Mouse (Mus musculus) testis, adult 2 months (tissue): Measurements from ENCODE around the gene Usf1.

Experiments used
- CTCF ChIP-seq: fragments of 200-500 bp; IDR thresholded peaks from 2 replicates; pipeline ENCODE4 v1.5.1; 2012; ENCODE audit warnings: low read depth, mild to moderate bottlenecking, inconsistent platforms, low read length, moderate library complexity; ENCODE audit not compliant: control insufficient read depth, insufficient read depth, insufficient replicate concordance
- POLR2A ChIP-seq: fragments of 200-500 bp; IDR thresholded peaks from 2 replicates; pipeline ENCODE4 v1.6.1; 2012; ENCODE audit warnings: low read depth, mild to moderate bottlenecking, inconsistent platforms, low read length, moderate library complexity; ENCODE audit not compliant: control insufficient read depth

- TF ChIP-seq CTCF = no peak; the same call in 1 of the 2 replicates
- no peak for TF ChIP-seq POLR2A
These were observed 25.9 kb upstream of the Usf1 start for GRCm38 (mm10) chr1:171385171-171385570.
